Mouse (Mus musculus): ENCODE data around the gene Usp21. TPM values are rescaled to one million over a fixed set of nuclear protein-coding genes. Genes with fewer than 3 reads are reported as not detected.

Usp21 gene
- 16.5 TPM for polyA plus RNA-seq (2014; fragmentation: Illumina TruSeq; extraction: RNeasy Lipid Tissue Mini Kit (QIAGEN cat#74804); ENCODE audit: low read depth, low replicate concordance)

DNA sequence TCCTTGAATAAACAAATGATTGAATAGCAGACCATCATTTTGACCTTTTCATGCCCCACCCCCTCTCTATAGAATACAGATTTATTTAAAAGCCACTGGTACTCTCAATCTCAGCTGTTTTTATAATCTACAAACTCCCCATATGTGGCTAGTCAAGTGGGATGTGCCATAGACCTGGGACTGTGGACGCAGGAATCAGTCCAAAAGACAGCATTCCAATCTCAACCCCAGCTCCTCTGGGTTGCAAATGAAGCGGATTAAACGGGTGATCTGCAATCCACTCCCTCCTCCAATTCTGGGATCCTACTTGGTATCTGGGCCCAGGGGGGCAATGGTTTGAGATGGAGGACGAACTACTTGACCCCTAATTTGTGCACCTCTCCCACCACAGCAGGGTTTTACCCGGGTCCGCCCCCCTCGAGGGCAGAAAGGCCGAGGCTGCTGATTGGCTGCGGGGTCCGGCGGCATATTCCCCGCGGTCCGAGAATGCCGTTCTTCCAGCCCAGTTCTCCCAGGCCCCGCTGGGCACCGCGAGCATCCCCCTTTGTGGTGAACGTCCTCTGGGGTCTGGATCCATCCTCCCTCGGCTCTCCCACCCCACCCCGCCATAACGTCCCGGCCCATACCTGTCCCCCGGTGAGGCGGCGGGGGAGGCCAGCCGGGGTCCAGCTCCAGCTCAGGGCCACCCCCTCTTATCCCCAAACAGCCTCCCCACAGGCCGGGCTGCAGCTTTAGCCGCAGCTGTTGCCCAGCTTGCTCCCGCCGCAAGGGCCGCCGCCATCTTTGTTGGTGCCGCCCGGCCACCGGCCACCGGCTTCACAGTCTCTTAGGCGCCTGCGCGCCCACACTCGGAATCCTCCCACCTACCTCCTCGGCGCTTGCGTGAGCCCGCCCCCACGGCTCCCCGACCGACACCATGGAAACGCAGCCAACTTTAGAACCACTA lies at the start of gene Usp21:
TSS of gene Usp21 (minus strand) at position 856 of the 946 bp plus-strand sequence.

DNA sequence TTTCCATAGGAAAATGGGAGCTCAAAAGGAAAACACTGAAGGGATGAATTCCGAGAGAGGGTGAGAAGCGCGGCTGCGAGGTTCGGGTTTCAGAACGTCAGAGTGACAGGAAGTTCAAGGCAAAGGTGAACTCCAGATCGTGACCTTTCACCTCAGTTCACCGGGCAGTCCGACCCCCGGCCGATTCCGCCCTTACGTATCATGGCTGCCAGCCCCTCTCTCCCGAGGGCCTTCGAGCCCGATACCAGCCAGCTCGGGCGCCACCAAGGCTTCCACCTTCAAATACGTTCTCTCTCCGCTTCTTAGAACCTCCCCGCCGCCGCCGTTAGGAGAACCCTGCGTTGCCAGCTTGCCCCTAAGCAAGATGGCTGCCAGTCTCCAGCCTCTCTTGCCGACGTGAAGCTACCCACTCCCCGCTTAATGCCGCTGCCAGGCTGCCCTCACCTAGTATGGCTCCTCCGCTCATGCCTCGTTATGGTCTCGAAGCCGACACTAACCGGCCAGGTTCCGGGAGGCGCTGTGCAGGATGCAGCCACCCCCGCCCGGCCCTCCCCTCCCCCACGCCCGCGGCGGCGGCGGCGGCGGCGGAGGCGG lies 41.1 kb upstream of the Usp21 start, which contains the start of gene Dedd:
TSS of gene Dedd (plus strand) at position 307 of the 594 bp plus-strand sequence.

DNA sequence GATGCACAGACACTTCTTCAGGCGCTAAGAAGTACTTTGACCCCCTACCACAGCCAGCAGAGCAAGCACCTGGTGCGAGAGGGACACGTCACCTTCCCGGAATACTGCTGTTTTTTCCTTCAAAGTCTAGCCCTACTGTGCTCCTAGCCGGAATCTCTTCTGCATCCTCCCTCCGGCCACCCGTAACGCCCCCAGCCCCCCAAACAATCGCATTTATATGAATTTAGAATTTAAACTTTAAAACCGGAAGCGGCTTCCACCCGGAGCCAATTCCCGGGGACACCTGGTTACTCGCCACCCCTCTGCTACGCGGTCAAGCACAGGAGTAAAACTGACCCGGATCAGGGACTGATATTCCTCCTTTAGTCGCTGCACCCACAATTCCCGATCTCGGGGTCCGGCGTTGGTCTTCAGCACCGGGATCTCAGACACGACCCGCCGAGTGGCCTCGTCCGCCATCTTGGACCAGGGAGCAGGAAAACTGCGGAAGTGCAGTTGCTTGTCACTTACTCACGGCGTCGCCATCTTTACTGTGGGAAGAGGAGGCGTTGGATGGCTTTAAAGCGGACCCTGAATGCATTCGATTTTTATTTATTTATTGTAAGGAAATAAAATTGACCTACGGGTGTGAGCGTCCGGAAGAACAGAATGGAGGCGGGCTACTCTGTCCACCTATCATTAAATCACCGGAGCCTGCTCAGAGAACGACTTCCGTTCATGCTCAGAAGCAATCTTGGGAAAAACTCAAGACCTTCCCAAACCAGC lies 6.7 kb upstream of the Usp21 start, which contains the start of gene Ufc1:
TSS of gene Ufc1 (minus strand) at position 727 of the 765 bp plus-strand sequence.

DNA sequence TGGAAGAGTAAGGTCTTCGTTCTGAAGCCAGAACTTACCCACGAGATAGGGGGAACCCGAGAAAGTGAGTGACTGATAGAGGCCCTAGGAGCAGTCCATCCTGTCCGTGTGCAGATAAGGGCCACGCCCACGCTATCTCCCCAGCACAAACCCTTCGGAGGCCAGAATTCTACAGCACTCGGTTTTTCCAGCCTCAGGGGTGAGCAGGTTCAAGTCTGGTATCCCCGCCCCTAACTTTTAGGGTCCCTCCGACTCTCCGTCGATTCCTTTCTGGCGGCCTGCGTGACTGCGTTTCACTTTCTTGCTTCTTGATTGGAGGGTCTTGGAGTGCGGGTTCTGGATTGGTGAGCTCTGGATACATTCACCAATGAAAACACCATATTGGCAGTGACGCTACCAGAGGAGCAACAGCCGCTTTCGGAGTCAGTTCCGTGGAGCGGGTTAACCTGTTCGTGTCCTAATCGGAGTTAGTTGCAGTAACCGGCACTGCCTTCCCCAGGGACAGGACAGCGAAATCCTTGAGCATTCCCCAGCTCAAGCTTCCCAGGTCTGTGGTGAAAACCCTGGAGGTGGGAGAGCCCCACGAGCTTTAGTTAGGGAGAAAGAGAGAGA lies 6.8 kb downstream of the Usp21 start, which contains the start of gene Ppox:
TSS of gene Ppox (minus strand) at position 271 of the 612 bp plus-strand sequence.

DNA sequence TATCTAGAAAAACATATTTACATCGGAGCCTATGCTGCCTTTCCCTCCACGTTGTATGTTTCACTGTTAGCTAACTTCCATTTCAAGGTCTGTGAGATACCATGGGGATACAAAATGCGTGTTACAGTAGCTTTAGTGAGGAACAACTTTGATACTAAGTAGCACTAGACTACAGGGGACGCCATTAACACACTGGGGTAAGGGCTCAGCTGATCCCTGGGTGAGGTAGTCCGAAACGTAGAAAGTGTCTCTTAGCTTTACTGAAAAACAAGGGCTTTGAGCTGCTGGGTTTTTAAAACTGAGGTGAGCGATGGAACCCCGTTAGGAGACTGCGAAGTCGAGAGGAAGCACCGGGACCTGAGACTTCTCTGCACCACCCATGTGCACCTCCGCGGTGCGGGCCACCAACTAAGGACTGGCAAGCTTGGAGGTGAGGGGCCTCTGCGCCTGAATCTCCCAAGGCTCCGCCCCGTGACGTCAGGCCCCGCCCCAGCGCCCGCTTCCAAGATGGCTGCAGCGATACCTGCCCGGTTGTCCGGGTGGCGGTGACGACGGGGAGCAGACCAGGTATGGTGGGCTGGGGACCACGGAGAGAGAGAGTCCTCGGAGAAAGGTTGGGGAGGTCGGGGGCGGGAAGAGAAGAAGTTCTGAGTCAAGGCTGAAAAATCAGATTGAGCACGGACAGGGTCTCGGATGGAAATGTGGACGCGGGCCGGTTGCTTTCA lies 17.8 kb downstream of the Usp21 start, which contains the start of gene B4galt3:
TSS of gene B4galt3 (plus strand) at position 481 of the 725 bp plus-strand sequence.

DNA sequence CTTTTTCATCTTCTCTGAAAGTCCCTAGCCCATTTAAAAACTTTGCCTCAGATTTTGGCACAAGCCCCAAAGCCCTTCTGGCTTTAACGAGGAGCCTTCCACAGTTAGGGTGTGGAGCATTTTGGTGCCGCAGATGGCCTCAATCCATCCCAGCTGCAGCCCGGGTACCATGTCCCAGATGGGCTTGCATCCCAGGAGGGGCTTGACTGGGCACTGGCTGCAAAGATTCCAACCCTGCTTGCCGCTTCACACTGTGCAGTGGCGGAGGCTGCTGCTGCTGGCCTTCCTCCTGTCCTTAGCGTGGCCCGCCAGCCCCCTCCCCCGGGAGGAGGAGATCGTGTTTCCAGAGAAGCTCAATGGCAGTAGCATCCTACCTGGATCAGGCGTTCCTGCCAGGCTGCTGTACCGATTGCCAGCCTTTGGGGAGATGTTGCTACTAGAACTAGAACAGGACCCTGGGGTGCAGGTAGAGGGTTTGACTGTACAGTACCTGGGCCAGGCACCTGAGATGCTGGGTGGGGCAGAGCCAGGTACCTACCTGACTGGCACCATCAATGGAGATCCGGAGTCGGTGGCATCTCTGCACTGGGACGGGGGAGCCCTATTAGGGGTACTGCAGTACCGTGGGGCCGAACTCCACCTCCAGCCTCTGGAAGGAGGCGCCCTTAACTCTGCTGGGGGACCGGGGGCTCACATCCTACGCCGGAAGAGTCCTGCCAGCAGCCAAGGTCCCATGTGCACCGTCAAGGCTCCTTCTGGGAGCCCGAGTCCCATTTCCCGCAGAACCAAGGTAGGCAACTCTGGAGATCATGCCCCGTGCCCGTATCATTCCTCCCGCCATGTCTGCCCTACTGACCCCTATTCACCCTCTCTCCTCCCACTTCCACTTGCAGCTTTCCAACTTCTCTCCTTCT lies 36.9 kb downstream of the Usp21 start, which contains the start of gene Ndufs2:
TSS of gene Ndufs2 (minus strand) at position 709 of the 914 bp plus-strand sequence.

DNA sequence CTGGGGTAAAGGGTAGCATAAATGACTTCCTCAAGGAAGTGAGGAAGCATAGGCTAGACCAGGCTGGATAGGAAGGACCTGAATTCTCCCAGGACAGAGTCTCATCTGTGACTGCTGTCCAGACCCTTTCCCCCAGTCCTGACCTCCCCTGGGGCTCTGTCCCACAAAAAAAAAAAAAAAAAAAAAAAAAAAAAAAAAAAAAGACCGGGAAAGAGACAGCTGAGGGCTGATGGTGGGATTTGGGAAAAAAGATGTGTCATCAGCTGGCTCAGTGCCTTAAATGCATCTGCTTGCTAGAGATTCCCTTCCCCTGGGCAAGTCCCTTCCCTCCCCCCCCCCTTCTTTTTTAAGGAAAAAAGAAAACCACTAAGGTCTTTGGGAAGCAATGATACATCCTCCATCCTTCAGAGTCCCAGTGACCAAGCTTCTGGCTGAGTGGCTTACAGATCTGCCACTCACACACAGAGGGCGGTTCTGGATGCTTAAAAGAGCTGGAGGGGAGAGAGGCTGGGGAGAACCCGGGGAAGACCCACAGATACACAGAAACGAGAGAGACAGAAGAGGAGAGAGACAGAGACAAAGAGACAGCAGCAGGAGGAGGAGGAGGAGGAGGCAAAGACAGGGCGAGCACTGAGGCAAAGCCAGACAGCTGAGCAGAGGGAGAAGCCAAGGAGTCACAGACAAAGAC lies 37.7 kb downstream of the Usp21 start, which contains the start of gene Adamts4:
TSS of gene Adamts4 (plus strand) at position 509 of the 688 bp plus-strand sequence.

DNA sequence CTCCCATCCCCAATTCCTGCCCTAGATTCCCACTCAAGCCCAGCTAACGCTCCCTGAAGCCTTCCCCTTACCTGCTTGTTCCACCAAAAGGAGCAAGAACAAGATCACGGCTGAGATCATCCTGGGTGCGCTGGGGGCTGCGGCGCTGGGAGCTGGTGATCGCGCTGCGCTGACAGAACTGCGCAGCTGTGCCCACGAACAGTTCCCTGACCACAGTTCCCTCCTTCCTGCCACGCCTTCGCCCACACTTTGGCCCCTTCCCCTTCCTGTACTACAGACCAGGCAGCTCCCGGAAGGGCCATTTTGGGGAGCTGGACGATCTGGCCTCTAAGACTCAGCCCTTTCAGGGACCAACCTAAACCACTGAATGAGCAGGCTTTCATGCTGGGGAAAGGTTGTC lies 53.7 kb downstream of the Usp21 start, which contains the start of gene Fcer1g:
TSS of gene Fcer1g (minus strand) at position 240 of the 400 bp plus-strand sequence.

Other genes with a start within 250 kb of the Usp21 start
- 24.2 TPM for gene Fcgr3, start 223.1 kb downstream of the Usp21 start, polyA plus RNA-seq (2014; fragmentation: Illumina TruSeq; extraction: RNeasy Lipid Tissue Mini Kit (QIAGEN cat#74804); ENCODE audit: low read depth, low replicate concordance)
- gene Cfap126, start 174.1 kb downstream of the Usp21 start, polyA plus RNA-seq (2014; fragmentation: Illumina TruSeq; extraction: RNeasy Lipid Tissue Mini Kit (QIAGEN cat#74804); ENCODE audit: low read depth, low replicate concordance), result 111 TPM
- 19.0 TPM for gene Sdhc, start 137.4 kb downstream of the Usp21 start, polyA plus RNA-seq (2014; fragmentation: Illumina TruSeq; extraction: RNeasy Lipid Tissue Mini Kit (QIAGEN cat#74804); ENCODE audit: low read depth, low replicate concordance)
- 0.17 TPM for gene Mpz, start 137.3 kb downstream of the Usp21 start, polyA plus RNA-seq (2014; fragmentation: Illumina TruSeq; extraction: RNeasy Lipid Tissue Mini Kit (QIAGEN cat#74804); ENCODE audit: low read depth, low replicate concordance)
- gene Pcp4l1, start 91.7 kb downstream of the Usp21 start, polyA plus RNA-seq (2014; fragmentation: Illumina TruSeq; extraction: RNeasy Lipid Tissue Mini Kit (QIAGEN cat#74804); ENCODE audit: low read depth, low replicate concordance), result 3.0 TPM
- gene Nr1i3, start 74.0 kb downstream of the Usp21 start, polyA plus RNA-seq (2014; fragmentation: Illumina TruSeq; extraction: RNeasy Lipid Tissue Mini Kit (QIAGEN cat#74804); ENCODE audit: low read depth, low replicate concordance), result not detected
- 1.5 TPM for gene Tomm40l, start 65.5 kb downstream of the Usp21 start, polyA plus RNA-seq (2014; fragmentation: Illumina TruSeq; extraction: RNeasy Lipid Tissue Mini Kit (QIAGEN cat#74804); ENCODE audit: low read depth, low replicate concordance)
- 1.5 TPM for gene Apoa2, start 62.9 kb downstream of the Usp21 start, polyA plus RNA-seq (2014; fragmentation: Illumina TruSeq; extraction: RNeasy Lipid Tissue Mini Kit (QIAGEN cat#74804); ENCODE audit: low read depth, low replicate concordance)
- gene Fcer1g, start 53.6 kb downstream of the Usp21 start, polyA plus RNA-seq (2014; fragmentation: Illumina TruSeq; extraction: RNeasy Lipid Tissue Mini Kit (QIAGEN cat#74804); ENCODE audit: low read depth, low replicate concordance), result 7.2 TPM
- gene Adamts4, start 37.6 kb downstream of the Usp21 start, polyA plus RNA-seq (2014; fragmentation: Illumina TruSeq; extraction: RNeasy Lipid Tissue Mini Kit (QIAGEN cat#74804); ENCODE audit: low read depth, low replicate concordance), result 0.15 TPM
- gene Ndufs2, start 36.6 kb downstream of the Usp21 start, polyA plus RNA-seq (2014; fragmentation: Illumina TruSeq; extraction: RNeasy Lipid Tissue Mini Kit (QIAGEN cat#74804); ENCODE audit: low read depth, low replicate concordance), result 30.8 TPM
- gene B4galt3, start 17.7 kb downstream of the Usp21 start, polyA plus RNA-seq (2014; fragmentation: Illumina TruSeq; extraction: RNeasy Lipid Tissue Mini Kit (QIAGEN cat#74804); ENCODE audit: low read depth, low replicate concordance), result 3.2 TPM
- gene Ppox, start 6.8 kb downstream of the Usp21 start, polyA plus RNA-seq (2014; fragmentation: Illumina TruSeq; extraction: RNeasy Lipid Tissue Mini Kit (QIAGEN cat#74804); ENCODE audit: low read depth, low replicate concordance), result 0.87 TPM
- gene Ufc1, start 7.0 kb upstream of the Usp21 start, polyA plus RNA-seq (2014; fragmentation: Illumina TruSeq; extraction: RNeasy Lipid Tissue Mini Kit (QIAGEN cat#74804); ENCODE audit: low read depth, low replicate concordance), result 38.4 TPM
- 31.5 TPM for gene Dedd, start 41.2 kb upstream of the Usp21 start, polyA plus RNA-seq (2014; fragmentation: Illumina TruSeq; extraction: RNeasy Lipid Tissue Mini Kit (QIAGEN cat#74804); ENCODE audit: low read depth, low replicate concordance)
- 30.3 TPM for gene Nit1, start 57.7 kb upstream of the Usp21 start, polyA plus RNA-seq (2014; fragmentation: Illumina TruSeq; extraction: RNeasy Lipid Tissue Mini Kit (QIAGEN cat#74804); ENCODE audit: low read depth, low replicate concordance)
- gene Pfdn2, start 57.7 kb upstream of the Usp21 start, polyA plus RNA-seq (2014; fragmentation: Illumina TruSeq; extraction: RNeasy Lipid Tissue Mini Kit (QIAGEN cat#74804); ENCODE audit: low read depth, low replicate concordance), result 9.8 TPM
- 0.91 TPM for gene Klhdc9, start 72.8 kb upstream of the Usp21 start, polyA plus RNA-seq (2014; fragmentation: Illumina TruSeq; extraction: RNeasy Lipid Tissue Mini Kit (QIAGEN cat#74804); ENCODE audit: low read depth, low replicate concordance)
- gene Nectin4, start 82.1 kb upstream of the Usp21 start, polyA plus RNA-seq (2014; fragmentation: Illumina TruSeq; extraction: RNeasy Lipid Tissue Mini Kit (QIAGEN cat#74804); ENCODE audit: low read depth, low replicate concordance), result 0.74 TPM
- 10.2 TPM for gene Arhgap30, start 101.0 kb upstream of the Usp21 start, polyA plus RNA-seq (2014; fragmentation: Illumina TruSeq; extraction: RNeasy Lipid Tissue Mini Kit (QIAGEN cat#74804); ENCODE audit: low read depth, low replicate concordance)
- 1.4 TPM for gene Usf1, start 123.3 kb upstream of the Usp21 start, polyA plus RNA-seq (2014; fragmentation: Illumina TruSeq; extraction: RNeasy Lipid Tissue Mini Kit (QIAGEN cat#74804); ENCODE audit: low read depth, low replicate concordance)
- not detected for gene Tstd1, start 130.9 kb upstream of the Usp21 start, polyA plus RNA-seq (2014; fragmentation: Illumina TruSeq; extraction: RNeasy Lipid Tissue Mini Kit (QIAGEN cat#74804); ENCODE audit: low read depth, low replicate concordance)
- gene F11r, start 149.5 kb upstream of the Usp21 start, polyA plus RNA-seq (2014; fragmentation: Illumina TruSeq; extraction: RNeasy Lipid Tissue Mini Kit (QIAGEN cat#74804); ENCODE audit: low read depth, low replicate concordance), result 12.5 TPM
- gene Alyref2, start 215.5 kb upstream of the Usp21 start, polyA plus RNA-seq (2014; fragmentation: Illumina TruSeq; extraction: RNeasy Lipid Tissue Mini Kit (QIAGEN cat#74804); ENCODE audit: low read depth, low replicate concordance), result 0.49 TPM
- not detected for gene Itln1, start 247.3 kb upstream of the Usp21 start, polyA plus RNA-seq (2014; fragmentation: Illumina TruSeq; extraction: RNeasy Lipid Tissue Mini Kit (QIAGEN cat#74804); ENCODE audit: low read depth, low replicate concordance)

Measured in testis, adult 10 weeks (tissue).